In genomic region chr8:110500253-110500652, GRCm38 (mm10) we compare ENCODE assay signal across 9 mouse cellular contexts.
DNase-seq lines count a peak whose midpoint lies in the region; ATAC-seq and TF ChIP-seq lines count a peak whose summit lies in the region.
"Had no signal": no experiment of that assay in that cellular context is flagged by ENCODE, and none has a peak within 500 bp of the region (broad histone marks: within the 10 kb centered on the region; RNA-seq: fewer than 3 reads in every experiment).

No protein-coding gene starts in this region.

- peak; percentile 12 for DNase-seq in heart, postnatal 4 days
- no peak for DNase-seq in heart, adult 9 months (ENCODE audit: low spot score in 2 of 2)
- peak; percentile 67 for DNase-seq in CH12.LX (ENCODE audit: extremely low read depth)
- peak; percentile 61 for DNase-seq in embryo, embryonic 11 days
- DNase-seq in liver, embryonic 13.5 days, result peak; percentile 73
- no peak for DNase-seq in cerebellum, adult 11-12 months
- no peak for DNase-seq in left cerebral cortex, adult 11 months (ENCODE audit: low spot score)
- DNase-seq in left cerebral cortex, adult 18-20 months (ENCODE audit: low spot score in 2 of 2), result no peak

- no peaks in the 10 kb centered on the region for H3K79me2 ChIP-seq in CH12.LX (replicated peaks; ENCODE audit: control insufficient read depth, extremely low read depth, insufficient read depth, poor library complexity, severe bottlenecking)

- no peak for TF ChIP-seq CTCF in CH12.LX (conservative IDR thresholded peaks at IDR 0.05 in 1 of 2, IDR thresholded peaks at IDR 0.05 in 1 of 2; ENCODE audit: low read depth in 2 of 2, low read length in 2 of 2)

- H3K27ac ChIP-seq in CH12.LX (ENCODE audit: insufficient read depth, low read depth), result no peak overlapping the region
- H3K27ac ChIP-seq in liver, embryonic 13.5 days, result no peak overlapping the region
- H3K27ac ChIP-seq: embryonic facial prominence, embryonic 12.5 days had no signal

- H3K9ac ChIP-seq in CH12.LX (ENCODE audit: insufficient read depth, low read depth), result no peak overlapping the region
- no peak overlapping the region for H3K9ac ChIP-seq in liver, embryonic 13.5 days
- H3K9ac ChIP-seq: embryonic facial prominence, embryonic 12.5 days had no signal

- no peak for TF ChIP-seq POLR2A in CH12.LX (IDR thresholded peaks at IDR 0.05; ENCODE audit: low read depth, low read length)

- TF ChIP-seq RAD21 in CH12.LX (IDR thresholded peaks at IDR 0.05; ENCODE audit: low read depth, low read length), result no peak

- no peaks in the 10 kb centered on the region for H3K27me3 ChIP-seq in CH12.LX (replicated peaks)
- no peaks in the 10 kb centered on the region for H3K27me3 ChIP-seq in liver, embryonic 13.5 days

- H3K4me1 ChIP-seq in CH12.LX (ENCODE audit: control insufficient read depth in 1 of 2, insufficient read depth in 2 of 2), result peaks cover 14 to 37% of the 10 kb centered on the region in 2 experiments
- H3K4me1 ChIP-seq in liver, embryonic 13.5 days (replicated peaks), result peaks cover 15% of the 10 kb centered on the region
- H3K4me1 ChIP-seq: embryonic facial prominence, embryonic 12.5 days had no signal

- peaks cover 9 to 46% of the 10 kb centered on the region in 2 experiments for H3K36me3 ChIP-seq in CH12.LX (replicated peaks in 1 of 2; ENCODE audit: control insufficient read depth in 1 of 2, insufficient read depth in 1 of 2, low read length in 1 of 2)
- H3K36me3 ChIP-seq in liver, embryonic 13.5 days, result no peaks in the 10 kb centered on the region
- H3K36me3 ChIP-seq: embryonic facial prominence, embryonic 12.5 days had no signal

- WGBS in liver, embryonic 13.5 days (ENCODE audit: insufficient replicate concordance), result 15% methylated on average over 10 of the region's 10 CpGs

- in situ Hi-C loops in CH12.LX (cut with MboI; ENCODE audit: low pct_ligation_motif_present, low pct_unique_long_range_greater_than_20kb, low sequenced_read_pairs), result no loop called here

- no peaks in the 10 kb centered on the region for H3K9me3 ChIP-seq in CH12.LX (replicated peaks; ENCODE audit: low read length)
- no peaks in the 10 kb centered on the region for H3K9me3 ChIP-seq in liver, embryonic 13.5 days (replicated peaks)
- H3K9me3 ChIP-seq: embryonic facial prominence, embryonic 12.5 days had no signal

- H3K4me2 ChIP-seq in CH12.LX (ENCODE audit: insufficient read depth, low read depth, poor library complexity, severe bottlenecking), result peak overlapping the region; percentile 33; the same call in 1 of the 2 replicates
- H3K4me2 ChIP-seq in liver, embryonic 13.5 days, result no peak overlapping the region
- H3K4me2 ChIP-seq: embryonic facial prominence, embryonic 12.5 days had no signal

- TF ChIP-seq EP300 in CH12.LX (IDR thresholded peaks at IDR 0.05; ENCODE audit: low read length), result no peak

- dilution Hi-C loops in CH12.LX (cut with MboI; ENCODE audit: extremely low pct_ligation_motif_present, extremely low pct_unique_long_range_greater_than_20kb, low sequenced_read_pairs), result no loop called here

- no peak overlapping the region for H3K4me3 ChIP-seq in CH12.LX (replicated peaks in 1 of 3; ENCODE audit: low read depth in 2 of 3, low read length in 2 of 3, poor library complexity in 1 of 3)
- H3K4me3 ChIP-seq in liver, embryonic 13.5 days (replicated peaks), result no peak overlapping the region
- H3K4me3 ChIP-seq: embryonic facial prominence, embryonic 12.5 days had no signal

- peak; percentile 96 for ATAC-seq in liver, embryonic 13.5 days (ENCODE audit: low read depth)

TF ChIP-seq in CH12.LX, 34 proteins besides CTCF, POLR2A, EP300 and RAD21:
- no peak for TF ChIP-seq USF1 (IDR thresholded peaks at IDR 0.05; ENCODE audit: low read depth, low read length)
- no peak for TF ChIP-seq UBTF (IDR thresholded peaks at IDR 0.05; ENCODE audit: low read depth, low read length)
- TF ChIP-seq MAZ (IDR thresholded peaks at IDR 0.05; ENCODE audit: low read depth, low read length), result no peak
- no peak for TF ChIP-seq ZNF384 (IDR thresholded peaks at IDR 0.05; ENCODE audit: low read depth, low read length)
- no peak for TF ChIP-seq MAX (IDR thresholded peaks at IDR 0.05; ENCODE audit: low read length)
- TF ChIP-seq MXI1 (IDR thresholded peaks at IDR 0.05; ENCODE audit: low read depth, low read length), result no peak
- no peak for TF ChIP-seq POLR2AphosphoS2 (IDR thresholded peaks at IDR 0.05; ENCODE audit: low read depth, low read length)
- no peak for TF ChIP-seq IRF4 (IDR thresholded peaks at IDR 0.05; ENCODE audit: low read depth, low read length)
- TF ChIP-seq ZKSCAN1 (IDR thresholded peaks at IDR 0.05; ENCODE audit: borderline replicate concordance, low read depth, low read length), result no peak
- no peak for TF ChIP-seq MEF2A (IDR thresholded peaks at IDR 0.05; ENCODE audit: borderline replicate concordance, low read depth, low read length)
- no peak for TF ChIP-seq KAT2A (IDR thresholded peaks at IDR 0.05; ENCODE audit: insufficient replicate concordance, low read length)
- no peak for TF ChIP-seq PAX5 (IDR thresholded peaks at IDR 0.05; ENCODE audit: low read length)
- TF ChIP-seq NRF1 (IDR thresholded peaks at IDR 0.05; ENCODE audit: low read depth, low read length), result no peak
- no peak for TF ChIP-seq TBP (conservative IDR thresholded peaks at IDR 0.05; ENCODE audit: low read depth, low read length)
- TF ChIP-seq ETS1 (conservative IDR thresholded peaks at IDR 0.05; ENCODE audit: low read depth, low read length), result no peak
- no peak for TF ChIP-seq ZMIZ1 (IDR thresholded peaks at IDR 0.05; ENCODE audit: low read depth, low read length)
- TF ChIP-seq CHD1 (IDR thresholded peaks at IDR 0.05; ENCODE audit: low read depth, low read length), result no peak
- no peak for TF ChIP-seq HCFC1 (IDR thresholded peaks at IDR 0.05; ENCODE audit: low read depth, low read length)
- no peak for TF ChIP-seq MAFK (IDR thresholded peaks at IDR 0.05; ENCODE audit: insufficient replicate concordance, low read length)

Comparison
In these comparisons a context has a peak if more than half of its experiments do, and no peak if none do; other contexts are left out.
1. DNase-seq: peak in heart, postnatal 4 days (single experiment), CH12.LX (single experiment), embryo, embryonic 11 days (single experiment) and liver, embryonic 13.5 days (single experiment); none in heart, adult 9 months (0 of 2), cerebellum, adult 11-12 months (single experiment), left cerebral cortex, adult 11 months (single experiment) and left cerebral cortex, adult 18-20 months (0 of 2).